Mouse (Mus musculus): ENCODE data around the gene Tuba3a. TPM values are rescaled to one million over a fixed set of nuclear protein-coding genes. Genes with fewer than 3 reads are reported as not detected.
A peak's percentile ranks its signal among the peaks of the same experiment; 100 is the strongest.
"Not testable (repeated sequence)": the region's sequence is repeated elsewhere in the genome, so short reads cannot be mapped to it uniquely, and the experiment has no call there.

Tuba3a gene
- polyA plus RNA-seq, 1 experiment from 2014 or later, result 0.09 TPM

DNA sequence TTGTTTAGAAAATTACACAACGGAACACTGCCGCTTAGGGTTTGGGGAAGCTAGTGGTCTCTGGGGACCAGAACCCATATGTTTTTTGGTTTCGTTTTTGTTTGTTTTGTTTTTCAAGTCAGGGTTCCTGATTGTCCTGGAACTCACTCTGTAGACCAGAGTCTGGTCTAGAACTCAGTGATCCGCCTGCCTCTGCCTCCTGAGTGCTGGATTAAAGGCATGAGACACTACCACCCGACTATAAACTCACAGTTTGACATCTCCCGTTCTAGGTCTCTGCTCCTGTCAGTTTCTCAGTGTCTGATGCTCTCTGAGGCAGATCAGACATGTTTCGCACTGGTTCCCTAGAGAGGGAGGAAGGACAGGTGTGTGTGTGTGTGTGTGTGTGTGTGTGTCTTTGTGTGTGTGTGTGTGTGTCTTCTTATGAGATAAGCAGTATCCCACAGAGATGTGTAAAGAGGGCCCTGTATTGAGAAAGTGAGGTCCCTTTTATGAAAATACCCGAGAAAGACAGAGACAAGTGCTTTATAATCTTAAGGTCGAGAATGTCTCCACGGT lies 13.5 kb downstream of the Tuba3a start:
- 77% methylated on average over 10 of the region's 10 CpGs for WGBS

GRCm38 (mm10) chr6:125271455-125272227 lies 14.2 kb downstream of the Tuba3a start:
- Histone ChIP-seq H3K4me1 (peaks cover 4% of the 10 kb centered on the region; the same call in 1 of the 2 replicates), H3K4me3 (peak overlapping the region; percentile 27), H3K9me3 (no peaks in the 10 kb centered on the region), H3K27me3 (ENCODE audit: insufficient read depth, poor library complexity, severe bottlenecking) (peaks cover 16% of the 10 kb centered on the region; the same call in 1 of the 2 replicates), H3K36me3 (no peaks in the 10 kb centered on the region), H3K27ac (peak overlapping the region; percentile 77)
- DNase-seq (ENCODE audit: low spot score), result peak; percentile 93
- 18% methylated on average over 17 of the region's 17 CpGs for WGBS

More for the DNA sequence above, 13.5 kb downstream of the Tuba3a start:
- peak overlapping the region; percentile 77 for H3K27ac ChIP-seq
- H3K4me1 ChIP-seq, result peaks cover 4% of the 10 kb centered on the region; the same call in 1 of the 2 replicates
- DNase-seq (ENCODE audit: low spot score), result no peak
- H3K4me3 ChIP-seq, result no peak overlapping the region
- peaks cover 16% of the 10 kb centered on the region; the same call in 1 of the 2 replicates for H3K27me3 ChIP-seq (ENCODE audit: insufficient read depth, poor library complexity, severe bottlenecking)
- H3K36me3 ChIP-seq, result no peaks in the 10 kb centered on the region
- H3K9me3 ChIP-seq, result no peaks in the 10 kb centered on the region

DNA sequence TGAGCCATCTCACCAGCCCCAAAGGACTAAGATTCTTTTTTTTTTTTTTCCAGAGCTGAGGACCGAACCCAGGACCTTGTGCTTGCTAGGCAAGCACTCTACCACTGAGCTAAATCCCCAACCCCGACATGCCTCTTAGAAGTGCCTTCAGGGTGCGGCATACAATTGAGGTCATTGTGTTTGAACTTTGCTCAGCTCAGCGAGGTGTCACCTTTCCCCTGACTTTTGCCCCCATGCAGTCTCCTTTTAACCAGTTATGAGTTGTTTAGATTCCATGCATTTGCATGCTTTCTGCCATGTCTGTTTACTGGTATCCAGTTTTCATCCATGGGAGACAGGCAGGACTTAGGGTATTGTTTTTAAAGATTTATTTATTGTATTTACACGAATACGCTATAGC lies 17.0 kb downstream of the Tuba3a start:
- Histone ChIP-seq H3K27ac (no peak overlapping the region), H3K4me1 (peaks cover 4% of the 10 kb centered on the region; the same call in 1 of the 2 replicates), H3K9me3 (no peaks in the 10 kb centered on the region), H3K36me3 (no peaks in the 10 kb centered on the region), H3K27me3 (ENCODE audit: insufficient read depth, poor library complexity, severe bottlenecking) (peaks cover 16% of the 10 kb centered on the region; the same call in 1 of the 2 replicates), H3K4me3 (no peak overlapping the region)
- no peak for DNase-seq (ENCODE audit: low spot score)
- 48% methylated on average over 6 of the region's 6 CpGs for WGBS

GRCm38 (mm10) chr6:125267469-125267868 lies 18.4 kb downstream of the Tuba3a start:
- Histone ChIP-seq H3K27me3 (ENCODE audit: insufficient read depth, poor library complexity, severe bottlenecking) (peaks cover 10% of the 10 kb centered on the region; the same call in 1 of the 2 replicates), H3K36me3 (no peaks in the 10 kb centered on the region), H3K27ac (no peak overlapping the region), H3K9me3 (no peaks in the 10 kb centered on the region), H3K4me3 (no peak overlapping the region), H3K4me1 (peaks cover 4% of the 10 kb centered on the region; the same call in 1 of the 2 replicates)
- DNase-seq (ENCODE audit: low spot score), result no peak
- 83% methylated on average over 3 of the region's 3 CpGs for WGBS

DNA sequence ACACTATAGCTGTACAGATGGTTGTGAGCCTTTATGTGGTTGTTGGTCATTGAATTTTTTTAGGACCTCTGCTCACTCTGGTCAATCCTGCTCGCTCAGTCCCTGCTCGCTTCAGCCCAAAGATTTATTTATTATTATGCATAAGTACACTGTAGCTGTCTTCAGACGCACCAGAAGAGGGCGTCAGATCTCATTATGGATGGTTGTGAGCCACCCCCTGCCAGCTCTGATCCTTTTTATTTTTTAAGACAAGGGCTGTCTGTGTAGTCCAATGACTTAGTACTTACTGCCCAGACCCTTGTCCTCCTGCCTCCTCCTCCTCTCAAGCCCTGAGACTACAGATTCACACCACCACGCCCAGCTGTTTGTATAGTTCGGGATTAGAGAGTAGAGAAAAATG lies 19.2 kb downstream of the Tuba3a start:
- WGBS, result 70% methylated on average over 6 of the region's 6 CpGs
- not testable (repeated sequence) for H3K36me3 ChIP-seq; H3K27ac ChIP-seq; H3K4me1 ChIP-seq; H3K9me3 ChIP-seq; H3K4me3 ChIP-seq; DNase-seq (ENCODE audit: low spot score)
- peaks cover 10% of the 10 kb centered on the region; the same call in 1 of the 2 replicates for H3K27me3 ChIP-seq (ENCODE audit: insufficient read depth, poor library complexity, severe bottlenecking)

DNA sequence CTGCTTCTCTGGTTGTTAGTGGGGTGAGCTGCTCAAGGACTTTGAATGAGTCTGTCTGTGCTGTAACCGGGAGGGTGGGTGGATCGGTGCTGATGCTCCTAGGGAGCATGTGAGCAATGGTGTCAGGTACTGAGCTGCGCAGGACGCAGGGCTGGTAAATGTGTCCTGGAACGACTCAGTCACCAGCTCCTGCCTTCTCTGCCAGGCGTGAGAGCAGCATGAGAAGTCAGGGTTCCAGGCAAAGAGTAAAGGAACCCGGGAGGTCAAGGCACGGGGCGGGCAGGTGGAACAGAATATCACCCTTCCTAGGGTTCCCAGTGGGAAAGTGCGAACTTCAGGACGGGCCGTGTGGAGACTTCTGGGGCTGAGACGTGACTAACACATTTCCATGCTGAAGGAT lies 19.8 kb downstream of the Tuba3a start:
- Histone ChIP-seq H3K9me3 (no peaks in the 10 kb centered on the region), H3K4me1 (no peaks in the 10 kb centered on the region), H3K4me3 (no peak overlapping the region), H3K36me3 (no peaks in the 10 kb centered on the region), H3K27me3 (ENCODE audit: insufficient read depth, poor library complexity, severe bottlenecking) (peaks cover 10% of the 10 kb centered on the region; the same call in 1 of the 2 replicates), H3K27ac (no peak overlapping the region)
- 65% methylated on average over 13 of the region's 13 CpGs for WGBS
- DNase-seq (ENCODE audit: low spot score), result no peak

- Histone ChIP-seq H3K27ac (no peak overlapping the region), H3K27me3 (ENCODE audit: insufficient read depth, poor library complexity, severe bottlenecking) (peaks cover 2% of the 10 kb centered on the region; the same call in 1 of the 2 replicates), H3K4me1 (no peaks in the 10 kb centered on the region), H3K4me3 (no peak overlapping the region), H3K36me3 (no peaks in the 10 kb centered on the region), H3K9me3 (no peaks in the 10 kb centered on the region)
- no peak for DNase-seq (ENCODE audit: low spot score)
- 52% methylated on average over 10 of the region's 10 CpGs for WGBS
Observed at GRCm38 (mm10) chr6:125265239-125265638, 20.6 kb downstream of the Tuba3a start.

GRCm38 (mm10) chr6:125264219-125264618 lies 21.6 kb downstream of the Tuba3a start:
- no peaks in the 10 kb centered on the region for H3K4me1 ChIP-seq
- no peaks in the 10 kb centered on the region for H3K27me3 ChIP-seq (ENCODE audit: insufficient read depth, poor library complexity, severe bottlenecking)
- no peak overlapping the region for H3K27ac ChIP-seq
- H3K36me3 ChIP-seq, result no peaks in the 10 kb centered on the region
- no peak for DNase-seq (ENCODE audit: low spot score)
- no peak overlapping the region for H3K4me3 ChIP-seq
- 86% methylated on average over 9 of the region's 9 CpGs for WGBS
- no peaks in the 10 kb centered on the region for H3K9me3 ChIP-seq

DNA sequence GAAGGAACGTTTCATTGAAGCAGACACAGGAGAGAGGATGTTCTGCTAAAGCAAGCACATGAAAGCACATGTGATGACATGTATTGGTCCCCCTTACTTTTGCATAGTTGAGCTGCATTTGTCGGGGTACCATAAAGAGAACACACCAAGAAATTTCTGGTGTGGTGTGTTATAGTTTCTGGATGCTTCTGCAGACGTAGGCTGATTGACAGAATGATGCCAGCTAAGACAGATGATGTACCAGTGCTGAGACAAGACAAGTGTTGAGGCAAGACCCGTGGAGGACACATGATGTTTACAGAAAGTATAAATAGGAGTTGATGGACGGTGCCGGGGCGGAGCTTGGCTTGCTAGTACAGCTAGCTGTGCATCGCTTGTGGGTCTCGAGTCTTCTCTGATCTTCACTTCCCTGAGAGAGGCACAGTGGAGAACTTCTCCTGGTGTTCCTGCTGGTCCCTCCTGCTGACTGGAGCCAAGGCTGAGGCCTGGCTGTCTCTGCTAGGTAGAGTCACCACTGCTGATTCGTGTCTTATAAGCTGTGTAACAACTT lies 25.8 kb downstream of the Tuba3a start:
- Histone ChIP-seq H3K27ac (no peak overlapping the region), H3K27me3 (ENCODE audit: insufficient read depth, poor library complexity, severe bottlenecking) (no peaks in the 10 kb centered on the region), H3K9me3 (no peaks in the 10 kb centered on the region), H3K4me3 (no peak overlapping the region), H3K36me3 (no peaks in the 10 kb centered on the region), H3K4me1 (no peaks in the 10 kb centered on the region)
- peak; percentile 74 for DNase-seq (ENCODE audit: low spot score)
- 79% methylated on average over 10 of the region's 10 CpGs for WGBS

DNA sequence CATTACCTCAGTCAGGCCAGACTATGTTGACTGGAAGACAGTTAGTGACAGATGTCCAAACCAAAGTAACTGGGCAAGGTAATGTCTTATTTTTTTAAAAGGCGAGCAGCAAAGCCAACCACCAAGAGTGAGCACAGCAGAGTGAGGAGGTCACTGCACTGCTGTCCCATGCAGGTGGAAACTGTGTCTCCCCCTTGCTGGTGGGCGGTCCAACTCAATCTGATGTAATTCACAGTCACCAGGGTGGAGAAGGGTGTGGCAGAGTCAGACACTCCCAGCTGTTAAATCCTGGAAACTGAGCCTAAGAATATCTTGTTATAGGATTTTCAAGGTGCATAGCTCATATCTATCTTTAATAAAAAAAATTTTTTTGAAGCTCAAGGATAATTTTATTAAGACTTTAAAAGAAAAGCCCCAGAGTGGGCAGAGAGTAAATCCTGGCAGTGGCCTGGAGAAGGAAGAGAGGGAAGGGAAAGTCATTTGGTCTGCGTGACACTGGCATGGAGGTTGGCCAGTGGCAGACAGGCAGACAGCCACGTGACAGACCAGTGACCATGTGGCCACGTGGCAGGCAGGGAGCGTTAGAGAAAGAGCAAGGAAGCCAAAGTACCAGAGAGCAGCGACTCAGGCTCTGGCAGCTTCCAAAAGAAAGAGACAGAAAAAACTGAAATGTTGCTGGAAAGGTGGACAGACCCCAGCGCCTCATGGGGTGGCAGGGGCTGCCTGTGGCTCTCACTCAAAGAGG lies 29.4 kb downstream of the Tuba3a start:
- no peaks in the 10 kb centered on the region for H3K36me3 ChIP-seq
- no peaks in the 10 kb centered on the region for H3K9me3 ChIP-seq
- no peaks in the 10 kb centered on the region for H3K4me1 ChIP-seq
- WGBS, result 71% methylated on average over 8 of the region's 8 CpGs
- no peaks in the 10 kb centered on the region for H3K27me3 ChIP-seq (ENCODE audit: insufficient read depth, poor library complexity, severe bottlenecking)
- DNase-seq (ENCODE audit: low spot score), result no peak
- H3K27ac ChIP-seq, result no peak overlapping the region
- no peak overlapping the region for H3K4me3 ChIP-seq

DNA sequence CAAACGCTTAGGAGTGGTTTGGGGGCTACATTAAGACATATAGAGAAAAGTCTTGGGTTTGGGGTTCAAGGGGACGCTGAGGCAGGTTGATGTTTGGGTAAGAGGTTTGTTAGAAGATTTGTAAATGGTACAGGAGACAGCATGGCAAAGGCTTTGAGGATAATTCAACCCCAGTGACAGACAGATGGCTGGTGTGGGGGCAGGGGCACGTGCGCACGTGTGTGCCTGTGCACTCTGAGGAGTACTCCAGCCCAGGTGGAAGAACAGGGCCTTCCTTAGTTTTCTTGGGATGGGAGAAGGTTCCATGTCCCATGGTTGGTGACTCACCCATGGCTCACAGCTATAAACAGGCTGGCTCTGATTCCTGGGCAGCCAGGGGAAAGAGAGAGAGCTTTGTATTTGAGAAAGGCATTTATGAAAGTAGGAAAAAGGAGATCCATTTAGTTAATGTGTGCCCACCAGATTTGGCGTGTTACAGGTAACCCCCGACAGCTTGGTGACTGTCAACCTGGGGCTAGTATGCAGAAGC lies 30.3 kb downstream of the Tuba3a start:
- Histone ChIP-seq H3K27ac (no peak overlapping the region), H3K36me3 (no peaks in the 10 kb centered on the region), H3K9me3 (no peaks in the 10 kb centered on the region), H3K4me1 (no peaks in the 10 kb centered on the region), H3K27me3 (ENCODE audit: insufficient read depth, poor library complexity, severe bottlenecking) (no peaks in the 10 kb centered on the region), H3K4me3 (no peak overlapping the region)
- 83% methylated on average over 7 of the region's 7 CpGs for WGBS
- DNase-seq (ENCODE audit: low spot score), result no peak

DNA sequence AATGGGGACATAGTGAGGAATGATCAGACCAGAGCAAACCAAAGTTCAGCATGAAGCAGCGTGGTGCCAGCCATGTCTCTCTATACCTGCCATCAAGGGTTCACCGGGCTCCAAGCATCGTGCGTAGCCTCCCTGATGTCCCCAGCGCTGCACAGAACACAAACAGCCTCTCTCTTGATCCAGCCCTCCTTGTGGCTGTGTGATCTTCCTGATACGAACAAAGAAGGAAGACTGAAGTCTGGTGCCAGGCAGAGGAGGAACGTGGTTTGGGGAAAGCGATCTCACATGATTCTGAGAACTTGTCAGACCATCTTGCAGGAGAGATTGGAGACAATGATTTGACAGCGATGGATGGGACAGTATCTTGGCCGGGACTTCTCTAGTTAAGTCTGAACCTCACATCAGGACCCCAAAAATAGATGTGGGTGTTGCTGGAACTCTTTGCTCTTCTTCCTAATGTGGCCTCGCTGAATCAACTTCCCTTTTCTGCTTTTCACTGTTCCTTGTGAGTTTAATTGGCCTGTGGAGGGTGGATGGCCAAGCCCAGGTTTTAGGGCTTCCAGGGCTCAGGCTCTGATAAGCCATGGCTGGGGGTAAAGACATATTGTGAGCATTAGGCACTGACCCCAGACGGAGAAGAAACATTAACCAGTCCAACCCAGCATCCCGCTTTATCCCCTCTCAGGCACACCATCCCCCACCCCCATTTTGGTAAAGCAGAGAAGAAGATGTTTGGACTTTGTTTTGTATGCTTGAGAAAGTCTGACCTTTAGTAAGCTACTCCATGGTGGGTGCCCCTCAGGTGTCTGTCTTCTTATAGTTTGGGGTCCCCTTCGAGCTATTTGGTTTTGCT lies 31.8 kb downstream of the Tuba3a start:
- no peak for DNase-seq (ENCODE audit: low spot score)
- H3K9me3 ChIP-seq, result no peaks in the 10 kb centered on the region
- H3K27ac ChIP-seq, result no peak overlapping the region
- H3K36me3 ChIP-seq, result no peaks in the 10 kb centered on the region
- H3K27me3 ChIP-seq (ENCODE audit: insufficient read depth, poor library complexity, severe bottlenecking), result no peaks in the 10 kb centered on the region
- WGBS, result 82% methylated on average over 14 of the region's 14 CpGs
- no peaks in the 10 kb centered on the region for H3K4me1 ChIP-seq
- H3K4me3 ChIP-seq, result no peak overlapping the region

Data from heart, embryonic 10.5 days (tissue).